Mouse (Mus musculus): ENCODE results near the gene Krt79. TPM values are rescaled to one million over a fixed set of nuclear protein-coding genes. Genes with fewer than 3 reads are reported as not detected.

The Krt79 gene
- polyA plus RNA-seq, 1 experiment from 2014 or later: 0.12 TPM

GRCm38 (mm10) chr15:101879776-101880175 is 60.3 kb downstream of the Krt79 start:
- H3K4me2 ChIP-seq (ENCODE audit: low read depth, low read length, severe bottlenecking): no peak overlapping the region

More at GRCm38 (mm10) chr15:101879776-101880175, 60.3 kb downstream of the Krt79 start:
- Histone ChIP-seq H3K27me3 (ENCODE audit: control insufficient read depth, insufficient read depth, low read length) (no peaks in the 10 kb centered on the region), H3K4me3 (ENCODE audit: low read depth, low read length) (no peak overlapping the region), H3K9me3 (ENCODE audit: control insufficient read depth, low read length) (no peaks in the 10 kb centered on the region), H3K4me1 (replicated peaks; ENCODE audit: control insufficient read depth, insufficient read depth, low read length) (no peaks in the 10 kb centered on the region), H3K9ac (ENCODE audit: low read length) (no peak overlapping the region), H3K36me3 (ENCODE audit: control insufficient read depth, insufficient read depth, low read length) (no peaks in the 10 kb centered on the region), H3K27ac (ENCODE audit: low read depth, low read length) (no peak overlapping the region)
- ATAC-seq (replicated peaks; ENCODE audit: low FRiP score): no peak
- WGBS: 22% methylated on average over 11 of the region's 11 CpGs
- peak; percentile 67 for DNase-seq (ENCODE audit: low spot score)

Small RNA genes lying within 50 kb of the gene (microRNA-seq; reads per million reads assigned to microRNA genes)
- not detected for gene Gm44356 (ENCODE audit: insufficient number of aligned reads)

Other genes starting within 250 kb of the Krt79 start
- not detected in 2 replicates for gene Krt6a, start 246.0 kb downstream of the Krt79 start, polyA plus RNA-seq (2014; fragmentation: Nextera tagmentation; extraction: Ambion mirVana)
- 0.57 and 0.67 TPM in 2 replicates for gene Krt5, start 227.4 kb downstream of the Krt79 start, polyA plus RNA-seq (2014; fragmentation: Nextera tagmentation; extraction: Ambion mirVana)
- not detected in 2 replicates for gene Krt71, start 197.2 kb downstream of the Krt79 start, polyA plus RNA-seq (2014; fragmentation: Nextera tagmentation; extraction: Ambion mirVana)
- not detected in 2 replicates for gene Krt72, start 153.9 kb downstream of the Krt79 start, polyA plus RNA-seq (2014; fragmentation: Nextera tagmentation; extraction: Ambion mirVana)
- gene Krt73, start 138.0 kb downstream of the Krt79 start, polyA plus RNA-seq (2014; fragmentation: Nextera tagmentation; extraction: Ambion mirVana): 0.12 TPM in 1 of 2 replicates, not detected in the other
- gene Krt2, start 122.2 kb downstream of the Krt79 start, polyA plus RNA-seq (2014; fragmentation: Nextera tagmentation; extraction: Ambion mirVana): not detected in 2 replicates
- 2.6 TPM in 2 replicates for gene Krt1, start 89.5 kb downstream of the Krt79 start, polyA plus RNA-seq (2014; fragmentation: Nextera tagmentation; extraction: Ambion mirVana)
- gene Krt77, start 70.6 kb downstream of the Krt79 start, polyA plus RNA-seq (2014; fragmentation: Nextera tagmentation; extraction: Ambion mirVana): not detected in 2 replicates
- gene Krt76, start 47.4 kb downstream of the Krt79 start, polyA plus RNA-seq (2014; fragmentation: Nextera tagmentation; extraction: Ambion mirVana): not detected in 2 replicates
- not detected in 2 replicates for gene Krt4, start 15.6 kb downstream of the Krt79 start, polyA plus RNA-seq (2014; fragmentation: Nextera tagmentation; extraction: Ambion mirVana)
- gene Krt78, start 14.0 kb upstream of the Krt79 start, polyA plus RNA-seq (2014; fragmentation: Nextera tagmentation; extraction: Ambion mirVana): not detected in 2 replicates
- gene Krt8, start 64.2 kb upstream of the Krt79 start, polyA plus RNA-seq (2014; fragmentation: Nextera tagmentation; extraction: Ambion mirVana): 16.2 and 19.2 TPM in 2 replicates
- 12.0 and 13.6 TPM in 2 replicates for gene Krt18, start 87.9 kb upstream of the Krt79 start, polyA plus RNA-seq (2014; fragmentation: Nextera tagmentation; extraction: Ambion mirVana)
- 122 and 129 TPM in 2 replicates for gene Eif4b, start 133.4 kb upstream of the Krt79 start, polyA plus RNA-seq (2014; fragmentation: Nextera tagmentation; extraction: Ambion mirVana)
- 8.8 and 10.5 TPM in 2 replicates for gene Tns2, start 160.1 kb upstream of the Krt79 start, polyA plus RNA-seq (2014; fragmentation: Nextera tagmentation; extraction: Ambion mirVana)
- 12.0 and 12.1 TPM in 2 replicates for gene Spryd3, start 195.9 kb upstream of the Krt79 start, polyA plus RNA-seq (2014; fragmentation: Nextera tagmentation; extraction: Ambion mirVana)
- 0.33 TPM in 1 of 2 replicates, not detected in the other for gene Igfbp6, start 204.0 kb upstream of the Krt79 start, polyA plus RNA-seq (2014; fragmentation: Nextera tagmentation; extraction: Ambion mirVana)
- not detected in 2 replicates for gene Soat2, start 210.2 kb upstream of the Krt79 start, polyA plus RNA-seq (2014; fragmentation: Nextera tagmentation; extraction: Ambion mirVana)